Mouse (Mus musculus): ENCODE results near the gene Fam20a. TPM values are rescaled to one million over a fixed set of nuclear protein-coding genes. Genes with fewer than 3 reads are reported as not detected.

Gene Fam20a
- total RNA-seq, 2 experiments from 2014 or later: 8.5 to 10.1 TPM

Other genes starting within 250 kb of the Fam20a start
- gene Arsg, start 248.9 kb downstream of the Fam20a start, total RNA-seq (2021): 10 to 100 TPM; 11.3 to 12.4 TPM
- 10 to 100 TPM; 16.8 to 17.6 TPM for gene Slc16a6, start 248.7 kb downstream of the Fam20a start, total RNA-seq (2021)
- 10 to 100 TPM; 71.1 to 86.4 TPM for gene Wipi1, start 110.3 kb downstream of the Fam20a start, total RNA-seq (2021)
- 100 to 1,000 TPM; 380 to 385 TPM for gene Prkar1a, start 72.9 kb downstream of the Fam20a start, total RNA-seq (2021)
- not detected for gene 1700012B07Rik, start 105.8 kb upstream of the Fam20a start, total RNA-seq (2021)